Mouse (Mus musculus) yolk sac, embryonic 10.5 days (tissue): ENCODE measurements around the gene Pmepa1.

ENCODE experiments used
- DNase-seq: peaks from one replicate; pipeline ENCODE4 v3.0.0-alpha.2; 2017; ENCODE audit warnings: low spot score

The Pmepa1 gene

GRCm38 (mm10) chr2:173225906-173226305 is 50.4 kb downstream of the Pmepa1 start:
- DNase-seq = no peak

- no peak for DNase-seq
Measured at GRCm38 (mm10) chr2:173224832-173225231, 51.5 kb downstream of the Pmepa1 start.

- no peak for DNase-seq
Measured at GRCm38 (mm10) chr2:173224097-173224496, 52.2 kb downstream of the Pmepa1 start.

- DNase-seq = no peak
Measured at GRCm38 (mm10) chr2:173223496-173223895, 52.8 kb downstream of the Pmepa1 start.

- DNase-seq = no peak
Measured at GRCm38 (mm10) chr2:173220754-173221153, 55.6 kb downstream of the Pmepa1 start.

- DNase-seq = peak; percentile 20
Measured at GRCm38 (mm10) chr2:173219256-173219954, 56.9 kb downstream of the Pmepa1 start.

GRCm38 (mm10) chr2:173218416-173219141 is 57.8 kb downstream of the Pmepa1 start, which contains the start of gene Zbp1:
Zbp1 (minus strand) TSS chr2:173218923.
- DNase-seq = no peak

GRCm38 (mm10) chr2:173217763-173218258 is 58.5 kb downstream of the Pmepa1 start:
- DNase-seq = no peak

- no peak for DNase-seq
Measured at GRCm38 (mm10) chr2:173217246-173217645, 59.1 kb downstream of the Pmepa1 start.

GRCm38 (mm10) chr2:173216840-173217239 is 59.5 kb downstream of the Pmepa1 start:
- DNase-seq = no peak

- DNase-seq = no peak
Measured at GRCm38 (mm10) chr2:173212227-173212626, 64.1 kb downstream of the Pmepa1 start.

GRCm38 (mm10) chr2:173209091-173209815 is 67.1 kb downstream of the Pmepa1 start:
- DNase-seq = no peak

GRCm38 (mm10) chr2:173207051-173207450 is 69.3 kb downstream of the Pmepa1 start:
- no peak for DNase-seq

- no peak for DNase-seq
Measured at GRCm38 (mm10) chr2:173205563-173206099, 70.7 kb downstream of the Pmepa1 start.

GRCm38 (mm10) chr2:173204671-173205070 is 71.7 kb downstream of the Pmepa1 start:
- DNase-seq = no peak

- DNase-seq = no peak
Measured at GRCm38 (mm10) chr2:173203726-173204125, 72.6 kb downstream of the Pmepa1 start.

GRCm38 (mm10) chr2:173202924-173203689 is 73.2 kb downstream of the Pmepa1 start:
- no peak for DNase-seq

GRCm38 (mm10) chr2:173194796-173195195 is 81.5 kb downstream of the Pmepa1 start:
- DNase-seq = no peak

- no peak for DNase-seq
Measured at GRCm38 (mm10) chr2:173187182-173187855, 89.0 kb downstream of the Pmepa1 start.

GRCm38 (mm10) chr2:173186047-173186943 is 90.0 kb downstream of the Pmepa1 start:
- DNase-seq = peak; percentile 69
